Mouse (Mus musculus): ENCODE data around the gene Sfxn4.

DNA sequence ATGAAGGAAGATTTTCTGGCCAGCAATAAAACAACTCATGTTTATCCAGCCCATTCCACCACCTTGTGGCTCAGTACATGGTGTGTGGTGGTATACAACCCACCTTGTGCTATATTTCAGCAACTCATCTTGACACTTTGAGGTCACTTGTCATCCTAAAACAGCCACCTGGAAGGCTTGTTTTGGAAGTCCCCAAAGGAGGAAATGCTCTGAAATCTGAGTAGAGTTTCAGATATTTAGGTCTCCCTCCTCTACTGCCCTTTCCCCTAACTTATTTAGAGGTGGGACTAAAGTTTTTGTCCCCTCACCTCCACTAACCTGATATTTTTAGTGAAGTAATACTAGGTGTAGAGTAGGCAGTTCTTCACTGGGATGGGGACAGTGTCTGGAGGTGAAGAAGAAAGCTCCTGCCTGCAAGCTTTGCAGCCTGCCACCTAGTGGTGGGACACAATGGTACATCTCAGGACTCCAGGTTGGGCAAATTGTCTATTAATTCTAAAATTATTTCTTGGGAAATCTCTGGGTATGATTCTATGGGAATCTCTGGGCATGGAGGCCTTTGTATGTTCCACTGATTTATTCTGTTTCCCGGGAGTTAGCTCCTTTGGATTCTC, 30.8 kb upstream of the Sfxn4 start:
- TF ChIP-seq POLR2A (IDR thresholded peaks at IDR 0.05; ENCODE audit: insufficient read length, low read depth) (no peak), MAX (IDR thresholded peaks at IDR 0.05; ENCODE audit: low read depth) (no peak)
